Mouse (Mus musculus) Patski (cell line): ENCODE measurements around the gene Glt1d1. TPM values are rescaled to one million over a fixed set of nuclear protein-coding genes. Genes with fewer than 3 reads are reported as not detected.

ENCODE experiments used
- ATAC-seq: fragments of 100-300 bp; one replicate; pipeline ENCODE4 v1.8.0; 2021
- CTCF ChIA-PET: fragments of 350-600 bp; sonication (Branson Sonifier 250); formaldehyde crosslinking; loops from one replicate; lab custom pipeline; 2022; ENCODE audit warnings: inconsistent platforms; lab: Charles Lee
- POLR2A ChIA-PET: fragments of 350-600 bp; sonication (Branson Sonifier 250); formaldehyde crosslinking; loops from one replicate; lab custom pipeline; 2022; ENCODE audit warnings: antibody characterized with exemption, inconsistent platforms; lab: Charles Lee
- DNase-seq: peaks from one replicate; pipeline ENCODE4 v3.0.0-alpha.2; 2011; ENCODE audit warnings: low read depth, low spot score
- H3K27me3 ChIP-seq: fragments of 371-371 bp; one replicate; pipeline ENCODE4 v1.5.1; 2021
- CTCF ChIP-seq: fragments of 100-300 bp; IDR thresholded peaks from one replicate; pipeline ENCODE4 v1.5.1; 2021
- in situ Hi-C: fragments of 300-500 bp; cut with MboI; formaldehyde crosslinking; loops from 3 replicates; pipeline ENCODE4 v1.11.1; 2018; ENCODE audit warnings: low pct_unique_long_range_greater_than_20kb, mixed read lengths
- polyA plus RNA-seq: library from polyadenylated mRNA; unstranded; gene quantifications from one replicate; pipeline ENCODE4 v1.2.3, GENCODE M21; 2021

The Glt1d1 gene
- polyA plus RNA-seq, 1 experiment from 2014 or later, result 0.31 TPM

DNA sequence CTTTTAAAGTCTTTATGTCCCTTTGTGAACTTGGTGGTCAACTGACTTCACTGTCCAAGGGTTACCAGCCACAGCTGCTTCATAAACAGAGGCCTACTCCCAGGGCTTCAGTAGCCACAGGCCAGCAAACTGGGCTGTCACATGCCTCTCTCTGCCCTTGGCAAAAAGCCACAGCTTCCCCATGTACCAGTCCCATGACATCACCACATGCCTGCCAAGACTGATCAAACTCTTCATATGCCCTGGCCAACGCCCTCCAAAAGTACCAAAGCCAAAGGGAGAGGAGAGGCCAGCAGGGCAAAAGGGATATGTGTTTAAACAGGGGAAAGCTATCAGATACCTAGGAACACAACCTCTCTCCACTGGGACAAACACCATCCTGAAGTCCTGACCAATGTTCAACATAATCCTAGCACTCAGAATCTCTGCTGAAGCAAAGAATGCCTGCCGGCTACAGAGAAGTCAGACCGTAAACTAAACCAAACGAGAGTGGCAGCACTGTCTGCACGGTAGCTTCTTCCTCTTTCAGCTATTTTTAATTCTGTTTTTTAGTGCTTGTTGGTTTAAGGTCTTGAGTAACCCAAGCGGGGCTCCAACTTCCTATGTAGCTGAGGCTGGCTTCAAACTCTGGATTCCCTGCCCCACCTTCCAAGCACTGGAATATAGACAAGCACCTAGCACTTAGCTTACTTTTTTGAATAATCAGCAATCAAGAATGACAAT, 21.1 kb upstream of the Glt1d1 start:
- POLR2A ChIA-PET, result no interaction called here
- CTCF ChIA-PET, result interaction anchor here (0.7 to 1.1 kb wide), 3 partner anchors 9 to 11 kb away, joined by 3 to 5 read pairs (median 3); no protein-coding TSS in a partner anchor
- no peaks in the 10 kb centered on the region for H3K27me3 ChIP-seq
- DNase-seq (peak; percentile 67), ATAC-seq (peak; percentile 84)
- no peak for TF ChIP-seq CTCF
- in situ Hi-C loops, result loop anchor here (25.0 kb wide), 1 partner anchor 1401 kb away; the partner anchor contains the start of genes Ran and Stx2

- in situ Hi-C loops, result loop anchor here (25.0 kb wide), 1 partner anchor 1400 kb away; the partner anchor contains the start of genes Ran and Stx2
- DNase-seq (no peak), ATAC-seq (no peak)
- ChIA-PET CTCF (interaction anchor here (0.7 to 1.1 kb wide), 2 partner anchors 8 to 12 kb away, joined by 3 to 5 read pairs; no protein-coding TSS in a partner anchor), POLR2A (no interaction called here)
- TF ChIP-seq CTCF, result no peak
- no peaks in the 10 kb centered on the region for H3K27me3 ChIP-seq
Measured at GRCm38 (mm10) chr5:127611881-127612280, 20.2 kb upstream of the Glt1d1 start.

GRCm38 (mm10) chr5:127612397-127612796, 19.7 kb upstream of the Glt1d1 start:
- POLR2A ChIA-PET, result no interaction called here
- CTCF ChIA-PET, result no interaction called here
- DNase-seq, result no peak
- TF ChIP-seq CTCF, result no peak
- ATAC-seq, result no peak
- H3K27me3 ChIP-seq, result no peaks in the 10 kb centered on the region
- in situ Hi-C loops, result loop anchor here (25.0 kb wide), 1 partner anchor 1400 kb away; the partner anchor contains the start of genes Ran and Stx2

- DNase-seq (no peak), ATAC-seq (no peak)
- TF ChIP-seq CTCF, result no peak
- in situ Hi-C loops, result loop anchor here (25.0 kb wide), 1 partner anchor 1397 kb away; the partner anchor contains the start of genes Ran and Stx2
- ChIA-PET CTCF (no interaction called here), POLR2A (no interaction called here)
- no peaks in the 10 kb centered on the region for H3K27me3 ChIP-seq
Measured at GRCm38 (mm10) chr5:127615459-127615858, 16.6 kb upstream of the Glt1d1 start.

- no peak for TF ChIP-seq CTCF
- CTCF ChIA-PET, result no interaction called here
- ATAC-seq (no peak), DNase-seq (no peak)
- in situ Hi-C loops, result loop anchor here (25.0 kb wide), 1 partner anchor 1396 kb away; the partner anchor contains the start of genes Ran and Stx2
- POLR2A ChIA-PET, result interaction anchor here (1.1 kb wide), 1 partner anchor 17 kb away, joined by 3 read pairs; the partner anchor contains the start of gene Slc15a4
- no peaks in the 10 kb centered on the region for H3K27me3 ChIP-seq
Measured at GRCm38 (mm10) chr5:127616151-127616550, 15.9 kb upstream of the Glt1d1 start.

GRCm38 (mm10) chr5:127616884-127617635, 15.0 kb upstream of the Glt1d1 start:
- ChIA-PET CTCF (no interaction called here), POLR2A (interaction anchor here (1.1 kb wide), 1 partner anchor 16 kb away, joined by 3 read pairs; the partner anchor contains the start of gene Slc15a4)
- in situ Hi-C loops, result loop anchor here (25.0 kb wide), 1 partner anchor 1395 kb away; the partner anchor contains the start of genes Ran and Stx2
- H3K27me3 ChIP-seq, result no peaks in the 10 kb centered on the region
- ATAC-seq, result peak; percentile 95
- TF ChIP-seq CTCF, result no peak
- peak; percentile 74 for DNase-seq

DNA sequence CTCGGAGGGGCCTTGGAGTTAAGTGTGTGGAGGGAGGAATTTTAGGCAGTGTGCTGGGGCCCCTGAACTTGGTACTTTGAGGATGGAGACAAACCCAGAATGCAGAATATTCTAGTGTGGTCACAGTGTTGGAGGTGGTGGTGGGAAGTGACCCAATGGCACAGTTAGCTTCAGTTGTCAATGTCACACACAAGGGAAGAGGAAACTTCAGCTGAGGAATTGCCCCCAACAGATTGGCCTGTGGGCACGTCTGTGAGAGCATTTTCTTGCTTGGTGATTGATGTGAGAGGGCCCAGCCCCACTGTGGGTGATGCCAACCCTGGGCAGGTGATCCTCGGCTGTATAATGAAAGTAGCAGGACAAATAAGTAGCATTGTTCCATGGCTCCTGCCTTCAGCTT, 13.2 kb upstream of the Glt1d1 start:
- in situ Hi-C loops, result loop anchor here (25.0 kb wide), 1 partner anchor 1393 kb away; the partner anchor contains the start of genes Ran and Stx2

DNA sequence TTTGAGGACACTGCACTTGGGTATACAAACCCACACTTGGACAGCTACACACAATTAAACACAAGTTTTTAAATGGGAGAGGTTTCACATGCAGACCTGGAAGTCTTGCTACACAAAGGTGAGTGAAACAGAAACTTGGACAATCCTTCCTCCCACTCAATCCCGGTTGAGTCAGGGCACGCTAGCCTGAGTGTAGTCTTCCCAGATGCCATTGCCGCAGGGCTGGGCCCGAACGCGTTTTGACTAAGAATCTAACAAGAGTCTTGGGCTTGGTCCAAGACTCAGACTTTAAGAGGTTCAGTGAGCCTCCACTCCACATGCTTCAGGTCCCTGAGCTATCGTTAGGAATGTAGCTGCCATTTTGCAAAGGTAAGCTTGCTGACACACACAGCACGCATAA, 11.7 kb upstream of the Glt1d1 start:
- ATAC-seq, result no peak
- CTCF ChIA-PET, result interaction anchor here (1.4 kb wide), 1 partner anchor 9 kb away, joined by 5 read pairs; no protein-coding TSS in a partner anchor
- peaks cover 14% of the 10 kb centered on the region for H3K27me3 ChIP-seq
- POLR2A ChIA-PET, result no interaction called here
- no peak for TF ChIP-seq CTCF
- in situ Hi-C loops, result loop anchor here (25.0 kb wide), 1 partner anchor 1392 kb away; the partner anchor contains the start of genes Ran and Stx2
- DNase-seq, result no peak

More for the DNA sequence above, 13.2 kb upstream of the Glt1d1 start:
- ChIA-PET POLR2A (no interaction called here), CTCF (interaction anchor here (1.4 kb wide), 2 partner anchors 8 to 10 kb away, joined by 3 to 5 read pairs; no protein-coding TSS in a partner anchor)
- no peak for ATAC-seq
- DNase-seq, result no peak
- TF ChIP-seq CTCF, result no peak
- H3K27me3 ChIP-seq, result peaks cover 8% of the 10 kb centered on the region

DNA sequence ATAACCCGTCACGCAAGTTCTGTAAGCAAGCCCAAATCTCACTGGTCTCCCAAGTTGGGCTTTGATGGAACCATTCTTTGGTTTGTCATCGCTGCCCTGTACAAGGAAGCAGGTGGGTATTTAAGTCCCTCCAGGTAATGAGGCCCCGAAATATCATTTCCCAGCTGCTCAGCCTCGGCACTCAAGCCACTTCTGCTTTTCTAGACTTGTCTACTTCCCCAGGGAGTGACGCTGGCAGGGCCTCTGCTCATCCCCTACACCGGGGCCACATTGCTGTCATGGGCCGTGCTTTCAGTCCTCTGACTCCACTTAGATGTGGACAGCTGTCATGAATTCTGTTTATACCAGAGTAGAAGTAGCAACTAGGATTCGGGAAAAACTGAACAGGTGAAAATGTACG, 11.0 kb upstream of the Glt1d1 start:
- CTCF ChIA-PET, result no interaction called here
- DNase-seq, result no peak
- in situ Hi-C loops, result loop anchor here (25.0 kb wide), 1 partner anchor 1391 kb away; the partner anchor contains the start of genes Ran and Stx2

More for the DNA sequence above, 11.0 kb upstream of the Glt1d1 start:
- no peak for TF ChIP-seq CTCF
- POLR2A ChIA-PET, result no interaction called here
- no peak for ATAC-seq
- peaks cover 14% of the 10 kb centered on the region for H3K27me3 ChIP-seq
